Mouse (Mus musculus): Measurements from ENCODE around the gene Rcn3.

DNA sequence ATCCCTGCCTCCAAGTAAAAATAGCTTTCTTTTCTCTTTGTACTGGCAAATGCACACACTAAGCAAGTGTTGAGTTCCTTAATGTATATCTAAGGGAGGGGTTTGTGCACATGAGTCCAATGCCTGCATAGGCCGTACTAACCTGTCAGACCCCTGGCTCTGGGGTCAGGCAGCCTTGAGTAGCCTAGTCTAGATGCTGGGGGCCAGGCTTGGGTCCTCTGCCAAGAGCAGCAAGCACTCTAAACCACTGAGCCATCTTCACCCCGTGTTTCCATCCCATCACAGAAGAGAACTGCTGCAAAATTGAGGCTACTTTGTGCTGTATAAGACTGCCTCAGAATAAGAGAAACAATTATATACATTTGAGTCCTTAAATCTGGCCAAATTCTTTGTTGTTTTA is 14.2 kb downstream of the Rcn3 start:
- TF ChIP-seq EP300 (IDR thresholded peaks at IDR 0.05; ENCODE audit: low read depth) (no peak), CTCF (IDR thresholded peaks at IDR 0.05; ENCODE audit: low read depth) (no peak)
